Mouse (Mus musculus) spleen, adult 2 months (tissue): ENCODE results near the gene Serpina3a.

ENCODE experiments used
- CTCF ChIP-seq: fragments of 200-500 bp; IDR thresholded peaks from 2 replicates; pipeline ENCODE4 v1.5.1; 2011; ENCODE audit warnings: mild to moderate bottlenecking, inconsistent platforms; ENCODE audit not compliant: insufficient read depth, insufficient read length, insufficient replicate concordance; ENCODE audit errors: extremely low read depth
- POLR2A ChIP-seq: fragments of 200-500 bp; IDR thresholded peaks from 2 replicates; pipeline ENCODE4 v1.6.1; 2011; ENCODE audit warnings: low read depth, low read length, inconsistent platforms

DNA sequence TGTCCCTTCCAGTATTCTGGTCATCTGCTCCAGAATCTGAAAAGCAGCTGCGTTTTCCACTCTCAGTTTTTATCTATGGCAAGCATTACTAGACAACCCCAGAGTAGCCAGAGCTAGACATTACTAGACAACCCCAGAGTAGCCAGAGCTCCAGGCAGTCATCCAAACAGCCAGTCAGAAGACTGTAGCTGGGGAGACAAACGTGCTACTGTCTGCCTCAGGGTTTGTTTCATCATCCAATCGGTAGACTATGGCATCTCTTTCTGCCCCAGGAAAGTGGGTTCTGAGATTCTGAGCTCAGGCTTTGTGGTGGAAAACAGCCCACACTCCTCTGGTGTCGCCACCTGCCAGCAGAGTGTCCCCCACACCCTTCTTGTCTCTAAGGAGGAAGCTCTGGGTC lies 45.0 kb upstream of the Serpina3a start:
- TF ChIP-seq CTCF (no peak), POLR2A (no peak)
